Mouse (Mus musculus) testis, adult 2 months (tissue): ENCODE results near the gene Map6d1.

Experiments used
- CTCF ChIP-seq: fragments of 200-500 bp; IDR thresholded peaks from 2 replicates; pipeline ENCODE4 v1.5.1; 2012; ENCODE audit warnings: low read depth, mild to moderate bottlenecking, inconsistent platforms, low read length, moderate library complexity; ENCODE audit not compliant: control insufficient read depth, insufficient read depth, insufficient replicate concordance
- POLR2A ChIP-seq: fragments of 200-500 bp; IDR thresholded peaks from 2 replicates; pipeline ENCODE4 v1.6.1; 2012; ENCODE audit warnings: low read depth, mild to moderate bottlenecking, inconsistent platforms, low read length, moderate library complexity; ENCODE audit not compliant: control insufficient read depth

GRCm38 (mm10) chr16:20191161-20191882 is 49.8 kb downstream of the Map6d1 start:
- TF ChIP-seq CTCF (no peak), POLR2A (no peak)
